Mouse (Mus musculus): ENCODE measurements around the gene Rwdd3. TPM values are rescaled to one million over a fixed set of nuclear protein-coding genes. Genes with fewer than 3 reads are reported as not detected.

The Rwdd3 gene
- polyA plus RNA-seq, 1 experiment from 2014 or later = 8.6 TPM

- no peak overlapping the region for H3K4me2 ChIP-seq (replicated peaks)
- ATAC-seq (ENCODE audit: insufficient number of reproducible peaks, insufficient read depth, low FRiP score, low TSS enrichment) = no peak
- no peaks in the 10 kb centered on the region for H3K27me3 ChIP-seq
- H3K9ac ChIP-seq = no peak overlapping the region
- H3K4me1 ChIP-seq = peaks cover 3% of the 10 kb centered on the region
- no peaks in the 10 kb centered on the region for H3K9me3 ChIP-seq
- H3K36me3 ChIP-seq = no peaks in the 10 kb centered on the region
- WGBS = 86% methylated on average over 1 of the region's 1 CpGs
- no peak overlapping the region for H3K4me3 ChIP-seq
- H3K27ac ChIP-seq = no peak overlapping the region
Measured at GRCm38 (mm10) chr3:121176011-121176410, 4.5 kb upstream of the Rwdd3 start.

GRCm38 (mm10) chr3:121174248-121174945 is 2.9 kb upstream of the Rwdd3 start:
- Histone ChIP-seq H3K27ac (no peak overlapping the region), H3K4me3 (no peak overlapping the region), H3K9ac (no peak overlapping the region), H3K27me3 (no peaks in the 10 kb centered on the region), H3K4me1 (peaks cover 10% of the 10 kb centered on the region), H3K4me2 (replicated peaks) (no peak overlapping the region), H3K36me3 (no peaks in the 10 kb centered on the region), H3K9me3 (no peaks in the 10 kb centered on the region)
- 79% methylated on average over 9 of the region's 9 CpGs for WGBS
- no peak for ATAC-seq (ENCODE audit: insufficient number of reproducible peaks, insufficient read depth, low FRiP score, low TSS enrichment)

- Histone ChIP-seq H3K4me2 (replicated peaks) (no peak overlapping the region), H3K9me3 (no peaks in the 10 kb centered on the region), H3K4me3 (no peak overlapping the region), H3K27ac (no peak overlapping the region), H3K9ac (no peak overlapping the region), H3K4me1 (peaks cover 10% of the 10 kb centered on the region), H3K36me3 (no peaks in the 10 kb centered on the region), H3K27me3 (no peaks in the 10 kb centered on the region)
- WGBS = 71% methylated on average over 2 of the region's 2 CpGs
- ATAC-seq (ENCODE audit: insufficient number of reproducible peaks, insufficient read depth, low FRiP score, low TSS enrichment) = no peak
Measured at GRCm38 (mm10) chr3:121172718-121173117, 1.2 kb upstream of the Rwdd3 start.

- WGBS = 50% methylated on average over 6 of the region's 6 CpGs
Measured at GRCm38 (mm10) chr3:121171872-121172265, 374 bp upstream of the Rwdd3 start.

GRCm38 (mm10) chr3:121170631-121171030 is 864 bp downstream of the Rwdd3 start:
- H3K4me3 ChIP-seq = peak overlapping the region; percentile 62
- 43% methylated on average over 7 of the region's 7 CpGs for WGBS
- H3K27me3 ChIP-seq = no peaks in the 10 kb centered on the region
- peak overlapping the region; percentile 66 for H3K4me2 ChIP-seq (replicated peaks)
- no peak for ATAC-seq (ENCODE audit: insufficient number of reproducible peaks, insufficient read depth, low FRiP score, low TSS enrichment)
- no peak overlapping the region for H3K9ac ChIP-seq
- no peak overlapping the region for H3K27ac ChIP-seq
- no peaks in the 10 kb centered on the region for H3K9me3 ChIP-seq
- H3K4me1 ChIP-seq = peaks cover 10% of the 10 kb centered on the region
- no peaks in the 10 kb centered on the region for H3K36me3 ChIP-seq

More at GRCm38 (mm10) chr3:121171872-121172265, 374 bp upstream of the Rwdd3 start:
- Histone ChIP-seq H3K4me2 (replicated peaks) (peak overlapping the region; percentile 66), H3K36me3 (no peaks in the 10 kb centered on the region), H3K9ac (no peak overlapping the region), H3K4me3 (peak overlapping the region; percentile 62), H3K27ac (peak overlapping the region; percentile 63; the same call in 1 of the 2 replicates), H3K9me3 (no peaks in the 10 kb centered on the region), H3K4me1 (peaks cover 10% of the 10 kb centered on the region), H3K27me3 (no peaks in the 10 kb centered on the region)
- no peak for ATAC-seq (ENCODE audit: insufficient number of reproducible peaks, insufficient read depth, low FRiP score, low TSS enrichment)

- 68% methylated on average over 15 of the region's 15 CpGs for WGBS
- H3K9me3 ChIP-seq = no peaks in the 10 kb centered on the region
- H3K4me3 ChIP-seq = no peak overlapping the region
- H3K9ac ChIP-seq = no peak overlapping the region
- no peak overlapping the region for H3K27ac ChIP-seq
- no peak overlapping the region for H3K4me2 ChIP-seq (replicated peaks)
- peaks cover 10% of the 10 kb centered on the region for H3K4me1 ChIP-seq
- ATAC-seq (ENCODE audit: insufficient number of reproducible peaks, insufficient read depth, low FRiP score, low TSS enrichment) = no peak
- H3K36me3 ChIP-seq = no peaks in the 10 kb centered on the region
- no peaks in the 10 kb centered on the region for H3K27me3 ChIP-seq
Measured at GRCm38 (mm10) chr3:121169092-121169942, 2.2 kb downstream of the Rwdd3 start.

GRCm38 (mm10) chr3:121168581-121168980 is 2.9 kb downstream of the Rwdd3 start:
- peaks cover 10% of the 10 kb centered on the region for H3K4me1 ChIP-seq
- H3K4me2 ChIP-seq (replicated peaks) = no peak overlapping the region
- no peak for ATAC-seq (ENCODE audit: insufficient number of reproducible peaks, insufficient read depth, low FRiP score, low TSS enrichment)
- no peaks in the 10 kb centered on the region for H3K27me3 ChIP-seq
- H3K4me3 ChIP-seq = no peak overlapping the region
- WGBS = 90% methylated on average over 8 of the region's 8 CpGs
- no peak overlapping the region for H3K27ac ChIP-seq
- no peak overlapping the region for H3K9ac ChIP-seq
- H3K36me3 ChIP-seq = no peaks in the 10 kb centered on the region
- H3K9me3 ChIP-seq = no peaks in the 10 kb centered on the region

GRCm38 (mm10) chr3:121163271-121163819 is 8.2 kb downstream of the Rwdd3 start:
- Histone ChIP-seq H3K4me1 (peaks cover 8% of the 10 kb centered on the region; the same call in 1 of the 2 replicates), H3K4me2 (replicated peaks) (no peak overlapping the region), H3K36me3 (no peaks in the 10 kb centered on the region), H3K4me3 (no peak overlapping the region), H3K27ac (no peak overlapping the region), H3K9me3 (no peaks in the 10 kb centered on the region), H3K27me3 (no peaks in the 10 kb centered on the region), H3K9ac (no peak overlapping the region)
- ATAC-seq (ENCODE audit: insufficient number of reproducible peaks, insufficient read depth, low FRiP score, low TSS enrichment) = no peak
- WGBS = 41% methylated on average over 7 of the region's 7 CpGs

- ATAC-seq (ENCODE audit: insufficient number of reproducible peaks, insufficient read depth, low FRiP score, low TSS enrichment) = no peak
- no peak overlapping the region for H3K4me2 ChIP-seq (replicated peaks)
- H3K27ac ChIP-seq = no peak overlapping the region
- H3K9me3 ChIP-seq = no peaks in the 10 kb centered on the region
- WGBS = 40% methylated on average over 2 of the region's 2 CpGs
- no peaks in the 10 kb centered on the region for H3K36me3 ChIP-seq
- peaks cover 16% of the 10 kb centered on the region for H3K4me1 ChIP-seq
- no peak overlapping the region for H3K9ac ChIP-seq
- no peak overlapping the region for H3K4me3 ChIP-seq
- no peaks in the 10 kb centered on the region for H3K27me3 ChIP-seq
Measured at GRCm38 (mm10) chr3:121161661-121162060, 9.8 kb downstream of the Rwdd3 start.

GRCm38 (mm10) chr3:121160424-121160823 is 11.1 kb downstream of the Rwdd3 start:
- H3K9ac ChIP-seq = no peak overlapping the region
- no peaks in the 10 kb centered on the region for H3K9me3 ChIP-seq
- H3K4me3 ChIP-seq = no peak overlapping the region
- 70% methylated on average over 4 of the region's 4 CpGs for WGBS
- H3K36me3 ChIP-seq = no peaks in the 10 kb centered on the region
- H3K27me3 ChIP-seq = no peaks in the 10 kb centered on the region
- ATAC-seq (ENCODE audit: insufficient number of reproducible peaks, insufficient read depth, low FRiP score, low TSS enrichment) = no peak
- peaks cover 24% of the 10 kb centered on the region for H3K4me1 ChIP-seq
- H3K27ac ChIP-seq = no peak overlapping the region
- H3K4me2 ChIP-seq (replicated peaks) = no peak overlapping the region

GRCm38 (mm10) chr3:121159566-121159965 is 11.9 kb downstream of the Rwdd3 start:
- WGBS = 64% methylated on average over 10 of the region's 10 CpGs
- ATAC-seq (ENCODE audit: insufficient number of reproducible peaks, insufficient read depth, low FRiP score, low TSS enrichment) = no peak
- Histone ChIP-seq H3K4me3 (no peak overlapping the region), H3K4me1 (peaks cover 24% of the 10 kb centered on the region), H3K4me2 (replicated peaks) (no peak overlapping the region), H3K27ac (no peak overlapping the region), H3K36me3 (no peaks in the 10 kb centered on the region), H3K27me3 (no peaks in the 10 kb centered on the region), H3K9me3 (no peaks in the 10 kb centered on the region), H3K9ac (no peak overlapping the region)

Data from embryonic facial prominence, embryonic 12.5 days (tissue).